Mouse (Mus musculus) liver, embryonic 14.5 days (tissue): Measurements from ENCODE around the gene Ephb6.
A peak's percentile ranks its signal among the peaks of the same experiment; 100 is the strongest.

Experiments used
- CTCF ChIP-seq: IDR thresholded peaks from 2 replicates; pipeline ENCODE4 v1.5.1; 2016; ENCODE audit warnings: antibody characterized with exemption, low read depth, control low read depth
- EP300 ChIP-seq: IDR thresholded peaks from 2 replicates; pipeline ENCODE4 v1.6.1; 2016; ENCODE audit warnings: antibody characterized with exemption, low read depth

DNA sequence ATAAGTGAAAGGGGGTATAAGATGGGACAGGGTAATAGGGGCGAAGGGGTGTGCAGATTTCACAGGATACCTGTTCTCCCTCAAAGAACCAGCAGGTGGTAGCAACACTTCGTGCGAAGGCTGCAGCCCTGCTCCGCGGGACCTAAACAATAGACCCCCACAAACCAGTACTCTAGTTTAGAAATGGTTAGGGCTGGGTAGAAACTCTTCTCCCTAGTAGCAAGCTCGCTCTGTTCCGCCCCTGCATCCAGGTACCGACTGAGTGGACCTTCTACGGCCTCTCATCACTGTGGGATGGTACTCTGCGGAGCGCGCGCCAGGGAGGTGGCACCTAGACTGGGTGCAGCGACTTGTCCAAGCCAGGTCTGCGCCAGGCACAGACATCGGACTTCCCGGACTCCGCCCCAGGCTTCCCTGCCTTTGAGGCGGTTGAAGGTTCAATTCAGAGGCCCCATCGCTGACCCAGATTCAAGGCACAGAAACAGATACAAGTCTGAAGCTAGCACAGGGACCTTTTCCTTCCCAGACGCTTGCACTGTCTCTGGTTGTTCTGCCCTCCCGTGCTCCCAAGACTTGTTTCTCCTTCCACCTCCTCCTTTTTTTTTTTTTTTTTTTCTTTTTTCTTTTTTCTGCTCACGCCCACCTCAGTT is 756 bp upstream of the Ephb6 start:
- TF ChIP-seq EP300, result no peak
- TF ChIP-seq CTCF, result peak; percentile 69
